Mouse (Mus musculus): ENCODE measurements around the gene Mrtfa.

Gene Mrtfa

DNA sequence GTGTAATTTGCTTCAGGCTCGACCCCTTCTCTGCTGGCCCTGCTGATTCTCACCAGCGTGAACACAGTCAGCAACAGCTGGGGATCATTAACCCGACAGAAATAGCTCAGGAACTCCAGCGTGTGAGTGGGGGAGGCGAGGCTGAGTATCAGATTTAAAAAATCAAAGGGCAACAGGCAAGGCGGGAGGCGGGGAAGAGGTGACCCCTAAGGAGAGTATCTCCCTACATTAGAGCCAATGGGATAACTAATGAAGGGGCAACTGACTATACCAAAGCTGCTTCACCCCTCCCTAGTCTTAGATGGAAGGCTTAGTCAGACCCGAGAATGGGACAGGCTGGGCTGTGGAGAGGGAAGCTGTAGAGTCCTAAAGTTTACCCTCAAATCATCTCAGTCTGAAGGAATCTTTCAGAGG lies 128.4 kb downstream of the Mrtfa start:
- DNase-seq = no peak

DNA sequence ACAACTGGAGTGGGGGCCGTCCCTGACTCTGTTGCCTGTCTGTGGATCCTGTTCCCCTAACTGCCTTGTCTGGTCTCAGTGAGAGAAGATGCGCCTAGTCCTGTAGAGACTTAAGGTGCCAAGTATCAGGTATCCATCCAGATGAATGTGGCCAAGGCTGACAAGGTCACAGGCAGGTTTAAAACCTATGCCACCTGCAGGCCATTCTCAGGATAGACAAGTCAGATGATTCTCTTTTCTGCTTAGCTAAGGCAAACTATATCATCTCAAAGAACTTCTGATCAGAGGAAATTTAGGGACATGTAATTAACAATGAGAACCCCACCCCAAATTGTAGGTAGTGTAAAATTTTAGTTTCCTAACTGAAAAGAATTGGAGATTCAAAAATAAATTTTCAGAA lies 129.6 kb downstream of the Mrtfa start:
- no peak for DNase-seq

DNA sequence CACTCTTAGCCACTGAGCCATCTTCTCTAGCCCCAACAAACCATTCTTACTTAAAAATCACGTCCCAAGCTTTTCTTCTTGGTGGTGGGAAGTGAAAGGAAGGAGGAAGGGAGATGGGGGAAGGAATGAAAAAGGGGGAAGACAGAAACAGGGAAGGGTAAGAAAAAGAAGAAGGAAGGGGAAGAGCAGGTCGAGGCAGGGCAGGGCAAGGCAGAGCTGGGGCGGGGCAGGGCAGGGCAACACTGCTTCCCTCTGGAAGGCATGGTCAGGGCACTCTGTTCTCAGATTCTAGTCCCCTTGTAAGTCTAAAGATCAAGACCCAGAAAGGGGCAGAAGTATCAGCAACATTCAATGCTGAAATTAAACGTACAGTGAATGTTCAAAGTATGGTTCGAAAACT lies 132.8 kb downstream of the Mrtfa start:
- DNase-seq = no peak

DNA sequence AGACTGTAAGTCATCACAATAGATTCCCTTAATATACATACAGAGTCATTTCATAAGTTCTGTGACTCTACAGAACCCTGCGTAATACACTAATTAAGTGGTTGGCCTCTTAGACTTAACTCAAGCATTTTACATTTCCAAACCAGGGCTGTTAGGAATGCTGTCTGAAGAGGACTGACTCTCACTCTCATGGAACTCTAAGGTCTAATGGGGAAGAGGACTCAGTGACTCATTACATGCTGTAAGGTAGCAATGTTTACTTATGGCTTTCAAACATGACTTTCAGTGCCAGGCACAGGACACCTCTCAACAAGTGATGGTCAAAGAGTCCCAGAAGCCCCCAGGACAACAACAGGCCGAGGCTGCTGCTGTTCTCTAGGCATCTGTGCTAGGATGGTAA lies 135.1 kb downstream of the Mrtfa start:
- no peak for DNase-seq

DNA sequence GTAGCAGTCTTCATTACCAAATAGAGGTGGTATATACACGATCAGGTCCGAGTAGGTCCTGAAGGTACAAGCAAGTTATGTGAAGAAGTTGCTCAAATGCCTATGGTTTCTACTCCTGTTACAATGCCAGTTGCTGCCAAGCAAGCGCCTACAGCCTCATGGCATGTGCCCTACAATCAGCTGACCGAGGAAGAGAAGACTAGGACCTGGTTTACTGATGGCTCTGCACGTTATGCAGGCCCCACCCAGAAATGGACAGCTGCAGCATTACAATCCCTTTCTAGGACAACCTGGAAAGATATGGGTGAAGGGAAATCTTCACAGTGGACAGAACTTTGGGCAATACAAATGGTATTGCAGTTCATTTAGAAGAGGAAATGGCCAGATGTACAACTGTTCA lies 138.1 kb downstream of the Mrtfa start:
- DNase-seq = no peak

DNA sequence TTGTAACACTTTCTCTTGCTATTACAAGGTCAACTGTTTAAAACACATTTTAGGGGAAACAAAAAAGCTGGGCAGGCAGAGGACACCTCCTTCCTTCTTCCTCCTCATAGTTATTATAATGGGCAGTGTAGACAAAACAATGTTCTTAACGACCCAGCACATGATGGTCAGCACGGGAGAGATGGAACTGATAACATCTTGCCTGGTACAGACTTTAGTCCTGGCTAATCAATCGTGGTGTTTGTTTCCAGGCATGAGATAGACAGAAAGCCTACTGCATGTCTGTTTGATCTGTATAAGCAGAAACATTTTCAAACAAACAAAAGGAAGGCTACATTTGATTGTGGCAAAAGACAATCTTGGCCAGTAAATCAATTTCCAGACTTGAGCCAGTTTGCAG lies 140.1 kb downstream of the Mrtfa start:
- DNase-seq = no peak

DNA sequence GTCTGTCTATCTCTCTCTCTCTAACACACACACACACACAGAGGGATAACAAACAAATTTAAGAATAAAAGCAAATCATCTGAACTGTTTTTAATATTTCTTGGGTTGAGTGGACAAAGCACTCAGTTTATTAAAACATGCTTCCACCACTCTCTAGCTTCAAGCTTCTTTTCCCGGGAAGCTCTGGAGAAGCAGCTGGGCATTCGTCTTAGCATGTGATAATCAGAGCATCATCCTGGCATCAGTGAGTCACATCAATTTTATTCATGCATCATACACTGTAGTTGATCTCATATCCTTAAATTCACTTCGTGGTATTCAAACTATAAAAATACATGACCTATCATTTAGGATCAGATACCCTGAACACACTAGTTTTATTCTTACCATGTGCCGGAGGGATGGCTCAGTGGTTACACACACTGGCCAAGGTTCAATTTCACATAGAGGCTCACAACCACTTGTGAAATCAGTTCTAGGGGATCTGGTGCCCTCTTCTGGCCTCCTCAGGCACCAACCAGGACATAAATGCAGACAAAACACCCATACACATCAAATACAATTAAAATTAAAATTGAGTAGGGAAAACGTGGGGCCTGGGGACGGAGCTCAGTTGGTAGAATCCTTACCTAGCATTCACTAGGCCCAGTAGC lies 141.0 kb downstream of the Mrtfa start:
- DNase-seq = no peak

DNA sequence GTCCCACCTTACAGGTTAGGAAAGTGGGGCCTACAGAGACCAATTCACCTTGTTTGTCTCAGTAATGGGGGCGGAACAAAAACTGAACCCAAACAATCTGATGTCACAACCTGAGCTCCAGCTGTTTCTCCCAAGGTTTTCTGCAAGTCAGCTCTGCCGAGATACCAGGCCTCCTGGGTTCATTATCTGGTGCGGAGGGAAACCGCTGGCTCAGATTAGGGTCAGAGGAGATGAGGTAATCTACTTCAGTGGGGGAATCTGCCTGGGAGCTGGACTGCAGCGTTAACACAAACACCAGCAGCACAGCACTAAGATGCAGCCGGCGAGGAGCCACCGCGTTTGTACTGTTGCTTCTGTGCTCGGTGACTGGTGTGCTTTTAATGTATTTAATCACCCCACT lies 143.1 kb downstream of the Mrtfa start:
- no peak for DNase-seq

DNA sequence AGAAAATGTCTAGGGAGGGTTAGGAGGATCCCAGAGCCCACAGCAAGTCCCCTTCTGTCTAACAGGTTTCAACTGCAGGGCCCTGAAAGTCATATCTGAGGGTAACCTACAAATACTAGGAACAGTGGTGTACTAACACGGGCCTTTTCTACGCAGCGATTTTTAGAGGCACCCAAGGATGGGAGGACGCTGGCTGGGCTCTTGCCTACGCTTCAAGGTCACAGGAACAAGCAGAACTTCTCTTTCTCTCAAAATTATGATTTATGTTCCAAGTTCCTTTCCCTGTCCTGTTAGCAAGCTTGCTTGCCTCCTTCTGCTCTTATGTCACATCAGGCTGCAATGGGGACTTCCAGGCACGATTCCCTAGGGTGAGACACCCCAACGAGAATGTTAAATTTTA lies 144.5 kb downstream of the Mrtfa start:
- DNase-seq = no peak

DNA sequence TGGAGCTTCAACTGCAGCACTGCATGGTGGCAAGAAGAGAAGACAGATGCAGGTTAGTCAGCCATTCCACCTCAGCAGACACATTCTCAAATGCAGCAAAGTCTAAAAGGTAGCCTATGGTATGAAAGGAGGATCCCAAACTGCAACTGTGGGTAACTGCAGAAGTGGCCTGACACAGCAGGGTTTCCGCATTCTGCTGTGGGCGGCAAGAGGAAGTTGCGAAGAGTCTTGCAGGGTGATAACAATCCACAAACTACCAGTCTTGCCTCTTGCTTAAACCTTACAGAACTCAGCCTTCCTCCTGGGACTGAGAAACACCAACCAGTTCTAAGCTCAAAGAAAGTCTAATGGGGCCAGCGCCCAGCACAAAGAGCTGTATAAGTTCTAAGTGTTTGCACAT lies 145.2 kb downstream of the Mrtfa start:
- no peak for DNase-seq

DNA sequence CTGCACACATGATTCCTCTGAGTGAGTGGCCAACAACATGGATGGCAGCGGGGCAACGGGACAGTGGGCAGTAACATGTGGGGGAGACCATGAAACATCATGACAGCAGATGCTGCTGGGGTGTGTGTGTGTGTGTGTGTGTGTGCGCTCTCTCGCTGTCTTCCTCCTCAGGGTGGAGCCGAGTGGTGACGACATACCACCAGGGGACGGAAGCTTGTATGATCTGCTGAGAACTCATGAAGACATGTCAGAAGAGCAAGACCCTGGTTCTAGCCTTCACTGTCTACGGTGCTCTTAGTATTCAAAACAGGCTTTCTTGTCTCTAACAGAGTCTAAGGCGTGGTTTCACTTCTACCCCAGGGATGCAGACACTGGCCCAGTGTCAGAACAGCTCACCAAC lies 146.1 kb downstream of the Mrtfa start:
- DNase-seq = no peak

DNA sequence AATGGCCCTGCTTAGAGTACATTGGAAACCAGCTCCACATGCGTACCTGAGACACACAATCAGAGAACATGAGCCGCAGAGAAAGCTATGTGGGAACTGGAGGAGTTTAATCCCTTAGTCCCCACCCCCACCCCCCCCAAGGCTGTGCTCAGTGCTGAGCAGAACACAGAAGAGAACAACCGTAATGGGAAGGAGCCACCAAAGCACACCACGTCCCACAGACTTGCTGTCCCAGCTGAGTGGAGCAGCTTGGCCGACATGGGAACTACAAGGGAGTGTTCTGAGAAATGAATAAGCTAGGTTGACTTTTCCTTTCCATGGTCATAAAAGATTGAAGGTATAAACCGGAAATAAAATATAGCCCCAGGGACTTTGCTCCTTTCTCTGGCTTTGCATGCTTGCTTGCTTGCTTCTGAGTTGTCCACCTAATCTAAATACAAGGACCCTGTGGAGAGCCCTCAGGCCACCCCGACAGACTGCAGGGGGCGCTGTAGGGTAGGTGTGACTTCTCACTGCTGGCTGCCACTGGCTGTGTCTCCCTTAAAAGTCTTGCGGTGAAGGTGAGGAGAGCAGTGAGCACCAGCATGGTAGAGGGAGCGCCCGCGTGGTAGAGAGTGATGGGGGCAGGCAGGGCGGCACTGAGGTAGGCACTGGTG lies 148.2 kb downstream of the Mrtfa start:
- no peak for DNase-seq

DNA sequence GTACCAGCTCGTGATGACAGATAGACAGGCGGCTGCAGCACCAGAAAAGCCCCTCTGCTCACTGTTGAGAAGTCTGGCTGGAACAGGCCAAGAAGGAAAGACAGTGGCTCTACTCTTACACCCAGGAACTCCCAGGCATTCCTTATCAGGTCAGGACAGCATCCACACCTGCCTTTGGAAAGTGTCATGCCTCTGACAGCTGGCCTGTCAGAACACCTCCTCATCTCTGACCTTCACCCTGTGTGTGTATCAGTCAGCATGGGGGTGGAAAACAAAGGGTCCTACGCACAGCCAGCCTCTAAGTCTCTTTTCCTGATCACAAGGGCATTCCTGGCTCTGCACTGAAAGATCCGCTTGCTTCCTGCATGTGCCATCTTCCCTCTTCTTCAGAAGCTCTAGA lies 148.8 kb downstream of the Mrtfa start:
- no peak for DNase-seq

DNA sequence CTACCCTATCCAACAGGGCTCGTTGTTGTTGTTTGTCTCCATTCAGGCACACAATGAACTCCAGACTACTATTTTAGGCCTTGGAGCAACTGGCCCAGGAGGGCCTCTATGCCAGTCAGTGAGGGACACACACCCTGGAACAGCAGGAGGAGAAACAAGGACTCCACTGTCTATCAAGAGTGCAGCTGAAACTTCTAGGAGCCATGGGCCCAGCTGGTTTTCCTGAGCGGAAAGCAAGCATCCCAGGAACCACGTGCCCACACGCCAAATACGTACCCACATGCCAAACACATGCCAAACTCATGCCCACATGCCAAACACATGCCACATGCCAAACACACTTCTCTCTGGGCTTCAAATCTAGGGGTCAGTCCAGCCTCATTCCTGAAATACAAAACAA lies 152.1 kb downstream of the Mrtfa start:
- no peak for DNase-seq

DNA sequence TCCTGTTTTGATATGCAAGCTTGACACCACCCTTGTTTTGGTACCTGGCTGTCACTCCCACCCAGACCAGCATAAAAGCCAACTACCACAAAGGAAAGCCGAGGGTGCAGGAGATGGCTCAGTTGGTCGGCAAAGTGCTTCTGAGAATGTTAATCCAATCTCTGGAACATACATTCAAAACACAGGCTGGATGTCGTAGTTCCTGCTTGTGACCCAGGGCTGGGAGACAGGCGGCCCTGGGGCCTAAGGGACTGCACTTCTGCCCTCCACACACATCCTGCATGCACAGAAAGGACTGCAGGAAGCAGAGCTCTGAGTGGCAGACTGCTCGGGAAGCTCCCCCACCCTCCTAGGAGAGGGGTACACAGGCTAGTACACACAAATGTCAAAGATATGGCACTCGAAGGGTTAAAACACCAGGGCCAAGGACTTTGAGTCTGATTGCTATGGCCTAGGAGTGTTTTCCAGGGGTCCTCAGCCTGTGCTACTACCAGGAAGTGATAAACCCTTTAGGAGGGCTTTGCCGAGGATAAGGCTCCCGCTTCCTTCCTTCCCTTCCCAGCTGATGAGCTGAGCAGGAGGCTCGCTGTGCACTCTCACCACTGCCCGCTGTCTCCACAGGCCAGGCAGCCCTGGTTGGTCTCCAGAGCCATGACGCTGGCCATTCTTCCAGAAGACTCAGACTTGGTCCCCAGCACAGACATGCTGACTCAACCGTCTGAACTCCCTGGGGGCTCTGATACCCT lies 155.0 kb downstream of the Mrtfa start:
- no peak for DNase-seq

DNA sequence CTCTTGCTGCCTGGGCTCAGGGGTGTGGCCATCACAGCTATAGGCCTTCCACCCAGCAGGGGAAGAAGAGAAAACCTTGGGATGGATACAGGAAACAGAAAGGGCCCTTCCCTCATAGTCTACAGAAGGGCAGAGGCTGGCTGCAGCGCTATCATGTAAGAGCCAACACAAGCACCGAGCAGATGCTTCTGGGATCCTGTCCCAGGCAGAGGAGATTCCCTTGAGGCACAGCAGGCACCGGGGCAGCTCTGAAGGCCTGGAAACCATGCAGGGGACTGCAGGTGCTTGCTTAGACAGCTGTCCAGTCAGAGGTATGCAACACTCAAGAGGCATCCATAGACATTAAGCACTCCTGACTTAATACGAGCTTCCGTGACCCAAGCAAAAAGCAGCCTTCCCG lies 156.4 kb downstream of the Mrtfa start:
- DNase-seq = no peak

DNA sequence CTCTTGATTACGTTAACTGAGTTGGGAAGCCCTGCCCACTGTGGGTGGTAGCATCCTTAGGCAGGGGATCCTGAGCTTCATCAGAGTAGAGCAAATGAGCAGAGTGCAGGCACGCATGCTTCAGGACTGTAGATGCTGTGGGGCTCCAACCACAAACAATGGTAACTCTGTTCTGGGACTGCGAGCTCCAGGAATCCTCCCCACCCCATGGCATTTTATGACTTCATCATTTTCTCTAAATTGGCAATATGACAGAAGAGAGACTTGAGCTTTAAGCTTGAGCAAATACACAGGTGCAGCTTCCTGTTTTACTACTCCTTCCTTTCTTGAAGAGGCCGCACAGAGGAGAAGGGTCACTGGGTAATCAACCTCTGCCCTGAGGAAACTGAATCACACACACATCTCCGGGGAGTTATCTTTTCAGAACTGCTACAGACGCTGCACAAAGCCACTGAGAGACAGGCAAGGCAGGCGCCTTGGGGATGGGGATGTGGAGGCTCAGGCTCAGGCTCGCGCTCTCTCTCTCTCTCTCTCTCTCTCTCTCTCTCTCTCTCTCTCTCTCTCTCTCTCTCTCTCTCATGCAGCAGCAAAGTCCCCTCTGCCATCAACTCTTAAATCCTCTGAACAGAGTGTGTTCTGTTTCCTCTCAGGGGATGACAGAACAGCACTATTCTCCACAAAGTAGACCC lies 157.5 kb downstream of the Mrtfa start:
- no peak for DNase-seq

DNA sequence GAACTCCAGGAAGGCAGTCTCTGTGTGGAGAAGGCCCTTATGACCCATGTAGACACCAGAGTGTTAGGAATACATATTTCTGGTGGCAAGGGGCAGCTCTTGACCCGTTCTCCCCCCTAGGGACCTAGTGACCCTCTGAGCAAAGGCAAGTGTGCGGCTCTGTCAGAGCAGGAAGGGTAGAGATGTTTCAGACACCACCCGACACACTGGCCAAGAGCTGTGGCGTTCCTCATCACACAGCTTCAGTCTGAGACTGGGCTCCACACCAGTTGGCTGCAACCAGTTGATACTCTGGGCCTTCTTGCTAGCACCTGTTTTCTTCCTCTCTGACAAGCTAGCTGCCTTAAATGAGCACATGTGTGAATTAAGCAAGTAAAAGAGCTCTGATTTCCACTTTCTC lies 158.9 kb downstream of the Mrtfa start:
- DNase-seq = no peak

DNA sequence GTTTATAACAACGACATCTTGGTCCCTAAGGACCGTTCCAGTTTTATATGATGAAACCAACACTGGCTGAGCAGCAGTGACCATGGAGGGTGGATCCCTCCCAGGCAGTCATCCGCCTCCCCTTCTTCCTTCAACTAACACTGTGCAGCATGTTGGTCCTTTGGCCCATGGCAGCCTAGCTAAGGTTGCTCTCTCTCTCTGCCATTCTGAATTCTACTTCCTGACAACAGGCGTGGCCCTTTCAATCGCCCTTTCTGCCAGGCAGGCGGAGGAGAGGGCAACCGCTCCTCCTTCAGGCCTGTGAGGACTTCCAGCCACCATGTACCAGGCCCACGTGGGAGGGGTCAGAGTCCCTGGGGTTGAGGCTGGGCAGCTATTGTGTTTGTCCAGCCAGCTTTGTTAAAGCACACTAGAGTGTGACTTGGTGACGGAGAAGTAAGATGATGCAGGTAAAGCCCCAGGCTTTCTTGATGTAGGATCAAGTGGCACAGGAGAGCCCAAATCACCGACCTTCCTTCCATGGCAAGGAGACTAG lies 159.6 kb downstream of the Mrtfa start:
- DNase-seq = no peak

DNA sequence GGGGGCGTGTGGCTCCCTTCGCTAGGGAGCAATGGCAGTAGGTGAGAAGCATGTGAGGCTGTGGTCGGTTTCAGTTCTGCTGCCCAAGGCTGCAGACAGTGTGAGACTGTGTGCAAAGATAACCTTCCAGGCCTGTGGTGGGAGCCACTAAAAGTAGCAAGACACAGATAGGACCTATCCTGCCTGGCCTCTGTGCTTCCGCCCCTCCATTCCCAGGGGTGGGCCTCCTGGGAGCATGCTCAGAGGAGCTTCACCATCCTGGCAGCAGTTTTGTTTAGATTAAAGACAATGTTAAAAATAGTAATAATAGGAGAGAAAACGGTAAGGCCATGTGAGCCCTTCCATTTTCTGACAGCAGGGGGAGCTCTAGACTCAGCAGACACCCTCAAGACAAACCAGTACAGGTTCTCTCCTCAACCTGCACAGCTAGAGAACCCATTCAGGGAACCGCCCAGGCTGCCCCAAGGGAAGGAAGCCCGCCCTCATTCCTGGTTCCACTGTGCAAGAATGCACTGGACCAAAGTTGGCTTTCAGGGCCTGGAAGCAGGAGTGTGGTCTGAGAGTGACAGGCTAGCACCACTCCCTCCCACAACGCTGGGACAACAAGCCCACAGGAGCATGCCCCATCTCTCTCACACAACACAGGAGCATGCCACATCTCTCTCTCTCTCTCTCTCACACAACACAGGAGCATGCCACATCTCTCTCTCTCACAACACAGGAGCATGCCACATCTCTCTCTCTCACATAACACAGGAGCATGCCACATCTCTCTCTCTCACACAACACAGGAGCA lies 163.0 kb downstream of the Mrtfa start:
- DNase-seq = peak; percentile 79

DNA sequence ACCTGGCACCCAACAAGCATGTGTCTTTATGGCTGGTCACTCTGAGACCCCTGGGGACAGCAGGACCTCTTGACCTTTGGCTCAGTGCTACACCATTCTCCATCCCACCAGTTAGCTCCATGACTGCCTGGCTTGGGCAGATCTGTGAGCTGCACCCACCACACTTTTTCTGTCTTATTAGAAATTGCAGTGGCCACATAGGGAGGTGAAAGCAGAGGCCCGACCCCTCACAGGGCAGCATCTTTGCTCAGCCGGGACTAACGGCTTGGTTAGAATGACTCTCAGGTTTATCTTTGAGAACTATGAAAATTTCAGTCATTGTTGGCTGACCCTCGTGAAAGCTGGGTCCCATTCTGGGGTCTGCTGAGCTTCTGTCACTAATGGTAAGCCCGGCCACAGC lies 163.7 kb downstream of the Mrtfa start:
- DNase-seq = no peak

DNA sequence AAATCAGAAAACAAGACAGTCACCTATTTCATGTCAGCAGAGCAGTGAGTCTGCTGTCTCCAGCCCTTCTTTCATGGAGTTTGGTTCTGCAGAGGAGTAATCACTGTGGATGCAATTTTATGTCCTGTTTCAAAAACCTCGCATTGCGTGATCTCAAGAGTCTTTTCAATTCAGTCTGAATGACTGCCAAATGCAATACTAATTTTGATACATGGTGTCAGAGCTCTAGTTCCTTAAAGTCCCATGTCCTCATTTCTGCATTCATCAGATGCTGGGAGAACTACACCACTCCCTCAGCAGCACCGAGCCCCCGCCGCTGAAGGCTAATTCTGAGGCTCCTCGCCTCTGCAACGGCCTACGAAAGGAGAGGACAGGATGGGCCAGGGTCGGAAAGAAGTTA lies 166.7 kb downstream of the Mrtfa start:
- DNase-seq = no peak

DNA sequence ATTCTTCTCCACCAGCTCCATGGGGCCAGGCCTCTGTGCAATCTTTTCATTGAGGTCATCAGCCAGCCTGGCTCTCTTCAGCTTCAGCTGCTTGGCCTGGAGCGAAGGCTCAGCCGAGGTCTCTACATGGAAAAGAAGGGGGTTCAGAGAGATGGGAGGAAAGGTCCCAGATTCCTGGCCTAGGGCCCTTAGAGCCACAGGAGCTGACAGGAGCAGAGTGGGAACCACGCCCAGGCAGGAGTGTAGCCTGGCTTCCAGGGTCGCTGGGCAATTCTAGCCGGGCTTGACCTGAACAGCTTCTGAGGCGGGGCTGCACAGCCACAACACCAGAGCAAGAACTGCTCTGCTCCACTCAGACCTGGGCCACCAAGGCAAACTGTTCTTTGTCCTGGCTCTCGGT lies 168.1 kb downstream of the Mrtfa start:
- DNase-seq = no peak

All from right cerebral cortex, postnatal 14 days (tissue).